Mouse (Mus musculus): ENCODE results near the gene Fbxw5. TPM values are rescaled to one million over a fixed set of nuclear protein-coding genes. Genes with fewer than 3 reads are reported as not detected.

Gene Fbxw5
- polyA plus RNA-seq, 1 experiment from 2014 or later, result 105 TPM

GRCm38 (mm10) chr2:25496462-25496861 is 4.1 kb upstream of the Fbxw5 start:
- Histone ChIP-seq H3K4me2 (replicated peaks; ENCODE audit: low read depth, low read length) (no peak overlapping the region), H3K27ac (ENCODE audit: low read length) (no peak overlapping the region), H3K36me3 (ENCODE audit: insufficient read depth, low read length) (no peaks in the 10 kb centered on the region), H3K4me1 (ENCODE audit: insufficient read depth, low read length) (peaks cover 6% of the 10 kb centered on the region), H3K4me3 (ENCODE audit: low read length) (no peak overlapping the region), H3K27me3 (ENCODE audit: insufficient read depth, low read length) (no peaks in the 10 kb centered on the region), H3K9ac (replicated peaks; ENCODE audit: low read length) (no peak overlapping the region), H3K9me3 (ENCODE audit: low read length) (no peaks in the 10 kb centered on the region)
- WGBS, result 46% methylated on average over 4 of the region's 4 CpGs
- no peak for ATAC-seq (ENCODE audit: low FRiP score, low TSS enrichment)

GRCm38 (mm10) chr2:25497846-25498575 is 2.5 kb upstream of the Fbxw5 start:
- no peaks in the 10 kb centered on the region for H3K27me3 ChIP-seq (ENCODE audit: insufficient read depth, low read length)
- H3K9ac ChIP-seq (replicated peaks; ENCODE audit: low read length), result no peak overlapping the region
- H3K4me3 ChIP-seq (ENCODE audit: low read length), result no peak overlapping the region
- H3K4me2 ChIP-seq (replicated peaks; ENCODE audit: low read depth, low read length), result no peak overlapping the region
- ATAC-seq (ENCODE audit: low FRiP score, low TSS enrichment), result no peak
- H3K36me3 ChIP-seq (ENCODE audit: insufficient read depth, low read length), result peaks cover 2% of the 10 kb centered on the region
- peaks cover 14% of the 10 kb centered on the region for H3K4me1 ChIP-seq (ENCODE audit: insufficient read depth, low read length)
- peak overlapping the region; percentile 51 for H3K27ac ChIP-seq (ENCODE audit: low read length)
- WGBS, result 44% methylated on average over 6 of the region's 6 CpGs
- H3K9me3 ChIP-seq (ENCODE audit: low read length), result no peaks in the 10 kb centered on the region

- H3K9ac ChIP-seq (replicated peaks; ENCODE audit: low read length), result no peak overlapping the region
- peak overlapping the region; percentile 51; the same call in 1 of the 2 replicates for H3K27ac ChIP-seq (ENCODE audit: low read length)
- 58% methylated on average over 15 of the region's 15 CpGs for WGBS
- ATAC-seq (ENCODE audit: low FRiP score, low TSS enrichment), result no peak
- no peaks in the 10 kb centered on the region for H3K27me3 ChIP-seq (ENCODE audit: insufficient read depth, low read length)
- H3K9me3 ChIP-seq (ENCODE audit: low read length), result no peaks in the 10 kb centered on the region
- H3K4me3 ChIP-seq (ENCODE audit: low read length), result no peak overlapping the region
- H3K4me2 ChIP-seq (replicated peaks; ENCODE audit: low read depth, low read length), result no peak overlapping the region
- peaks cover 14% of the 10 kb centered on the region for H3K4me1 ChIP-seq (ENCODE audit: insufficient read depth, low read length)
- H3K36me3 ChIP-seq (ENCODE audit: insufficient read depth, low read length), result peaks cover 10% of the 10 kb centered on the region
Observed at GRCm38 (mm10) chr2:25498622-25499478, 1.7 kb upstream of the Fbxw5 start.

- 64% methylated on average over 6 of the region's 6 CpGs for WGBS
Observed at GRCm38 (mm10) chr2:25500071-25500575, 427 bp upstream of the Fbxw5 start.

DNA sequence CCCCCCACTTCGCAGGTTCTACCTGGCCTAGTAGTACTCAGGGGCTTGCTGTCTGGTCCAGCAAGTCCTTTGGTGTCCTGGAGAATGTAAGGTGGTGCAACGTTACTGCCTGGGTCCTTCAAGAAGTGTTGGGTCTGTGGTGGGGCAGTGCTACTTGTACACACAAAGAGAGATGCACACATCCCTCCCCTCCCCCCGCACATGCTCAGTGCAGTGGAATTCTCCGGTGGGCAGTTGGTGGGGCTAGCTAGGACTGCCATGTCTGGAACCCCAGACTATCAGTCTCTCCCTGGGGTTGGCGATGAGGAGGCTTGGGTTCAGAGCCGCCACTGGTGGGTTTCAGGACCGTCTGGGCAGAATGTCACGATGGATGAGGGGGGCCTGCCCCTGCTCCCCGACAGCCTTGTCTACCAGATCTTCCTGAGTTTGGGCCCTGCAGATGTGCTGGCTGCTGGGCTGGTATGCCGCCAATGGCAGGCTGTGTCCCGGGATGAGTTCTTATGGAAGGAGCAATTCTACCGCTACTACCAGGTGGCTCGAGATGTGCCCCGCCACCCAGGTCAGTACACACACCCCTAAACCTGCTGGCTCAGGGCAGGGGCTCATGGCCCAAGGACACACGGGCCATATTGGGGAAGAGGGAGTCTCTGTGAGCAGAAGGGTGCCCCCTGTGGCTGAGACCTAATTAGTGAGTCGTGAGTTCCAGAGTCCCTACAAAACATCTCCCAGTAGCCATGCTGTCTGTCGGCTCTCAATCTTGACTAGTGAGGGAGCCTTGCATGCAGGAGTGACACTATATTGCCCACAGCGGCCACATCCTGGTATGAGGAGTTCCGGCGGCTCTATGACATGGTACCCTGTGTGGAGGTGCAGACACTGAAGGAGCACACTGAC is 1.3 kb downstream of the Fbxw5 start, which contains the start of gene C8g:
C8g (minus strand) TSS at position 127 of the 894 bp plus-strand sequence.
- Histone ChIP-seq H3K27me3 (ENCODE audit: insufficient read depth, low read length) (no peaks in the 10 kb centered on the region), H3K9me3 (ENCODE audit: low read length) (no peaks in the 10 kb centered on the region), H3K27ac (ENCODE audit: low read length) (peak within 1 kb of the TSS; percentile 86), H3K36me3 (ENCODE audit: insufficient read depth, low read length) (peaks cover 24% of the 10 kb centered on the region), H3K9ac (replicated peaks; ENCODE audit: low read length) (peak within 1 kb of the TSS; percentile 98), H3K4me1 (ENCODE audit: insufficient read depth, low read length) (peaks cover 14% of the 10 kb centered on the region), H3K4me2 (replicated peaks; ENCODE audit: low read depth, low read length) (peak within 1 kb of the TSS; percentile 94), H3K4me3 (ENCODE audit: low read length) (peak within 1 kb of the TSS; percentile 87)
- ATAC-seq (ENCODE audit: low FRiP score, low TSS enrichment), result no peak
- WGBS, result 73% methylated on average over 19 of the region's 20 CpGs

More at GRCm38 (mm10) chr2:25500071-25500575, 427 bp upstream of the Fbxw5 start:
- ATAC-seq (ENCODE audit: low FRiP score, low TSS enrichment), result peak; percentile 40
- peak overlapping the region; percentile 68 for H3K27ac ChIP-seq (ENCODE audit: low read length)
- H3K9ac ChIP-seq (replicated peaks; ENCODE audit: low read length), result peak overlapping the region; percentile 75
- H3K4me2 ChIP-seq (replicated peaks; ENCODE audit: low read depth, low read length), result peak overlapping the region; percentile 94
- H3K9me3 ChIP-seq (ENCODE audit: low read length), result no peaks in the 10 kb centered on the region
- no peaks in the 10 kb centered on the region for H3K27me3 ChIP-seq (ENCODE audit: insufficient read depth, low read length)
- peaks cover 22% of the 10 kb centered on the region for H3K36me3 ChIP-seq (ENCODE audit: insufficient read depth, low read length)
- peaks cover 14% of the 10 kb centered on the region for H3K4me1 ChIP-seq (ENCODE audit: insufficient read depth, low read length)
- H3K4me3 ChIP-seq (ENCODE audit: low read length), result peak overlapping the region; percentile 87

- H3K4me3 ChIP-seq (ENCODE audit: low read length), result no peak overlapping the region
- H3K4me1 ChIP-seq (ENCODE audit: insufficient read depth, low read length), result peaks cover 14% of the 10 kb centered on the region
- H3K27me3 ChIP-seq (ENCODE audit: insufficient read depth, low read length), result no peaks in the 10 kb centered on the region
- H3K27ac ChIP-seq (ENCODE audit: low read length), result no peak overlapping the region
- H3K36me3 ChIP-seq (ENCODE audit: insufficient read depth, low read length), result peaks cover 24% of the 10 kb centered on the region
- no peaks in the 10 kb centered on the region for H3K9me3 ChIP-seq (ENCODE audit: low read length)
- no peak overlapping the region for H3K9ac ChIP-seq (replicated peaks; ENCODE audit: low read length)
- 81% methylated on average over 3 of the region's 3 CpGs for WGBS
- H3K4me2 ChIP-seq (replicated peaks; ENCODE audit: low read depth, low read length), result no peak overlapping the region
- ATAC-seq (ENCODE audit: low FRiP score, low TSS enrichment), result no peak
Observed at GRCm38 (mm10) chr2:25502726-25503125, 2.2 kb downstream of the Fbxw5 start.

GRCm38 (mm10) chr2:25504538-25504937 is 4.0 kb downstream of the Fbxw5 start:
- Histone ChIP-seq H3K9me3 (ENCODE audit: low read length) (no peaks in the 10 kb centered on the region), H3K36me3 (ENCODE audit: insufficient read depth, low read length) (peaks cover 24% of the 10 kb centered on the region), H3K4me2 (replicated peaks; ENCODE audit: low read depth, low read length) (no peak overlapping the region), H3K27me3 (ENCODE audit: insufficient read depth, low read length) (no peaks in the 10 kb centered on the region), H3K4me3 (ENCODE audit: low read length) (no peak overlapping the region), H3K27ac (ENCODE audit: low read length) (no peak overlapping the region), H3K4me1 (ENCODE audit: insufficient read depth, low read length) (peaks cover 14% of the 10 kb centered on the region), H3K9ac (replicated peaks; ENCODE audit: low read length) (no peak overlapping the region)
- ATAC-seq (ENCODE audit: low FRiP score, low TSS enrichment), result no peak
- WGBS, result 96% methylated on average over 15 of the region's 19 CpGs

- WGBS, result 89% methylated on average over 1 of the region's 1 CpGs
- Histone ChIP-seq H3K36me3 (ENCODE audit: insufficient read depth, low read length) (peaks cover 24% of the 10 kb centered on the region), H3K4me2 (replicated peaks; ENCODE audit: low read depth, low read length) (no peak overlapping the region), H3K9me3 (ENCODE audit: low read length) (no peaks in the 10 kb centered on the region), H3K4me3 (ENCODE audit: low read length) (no peak overlapping the region), H3K27me3 (ENCODE audit: insufficient read depth, low read length) (no peaks in the 10 kb centered on the region), H3K27ac (ENCODE audit: low read length) (no peak overlapping the region), H3K9ac (replicated peaks; ENCODE audit: low read length) (no peak overlapping the region), H3K4me1 (ENCODE audit: insufficient read depth, low read length) (peaks cover 14% of the 10 kb centered on the region)
- no peak for ATAC-seq (ENCODE audit: low FRiP score, low TSS enrichment)
Observed at GRCm38 (mm10) chr2:25505000-25505399, 4.5 kb downstream of the Fbxw5 start.

GRCm38 (mm10) chr2:25505860-25506259 is 5.3 kb downstream of the Fbxw5 start:
- no peak for ATAC-seq (ENCODE audit: low FRiP score, low TSS enrichment)

More at GRCm38 (mm10) chr2:25505860-25506259, 5.3 kb downstream of the Fbxw5 start:
- no peaks in the 10 kb centered on the region for H3K27me3 ChIP-seq (ENCODE audit: insufficient read depth, low read length)
- 95% methylated on average over 4 of the region's 4 CpGs for WGBS
- H3K4me1 ChIP-seq (ENCODE audit: insufficient read depth, low read length), result peaks cover 11% of the 10 kb centered on the region
- H3K36me3 ChIP-seq (ENCODE audit: insufficient read depth, low read length), result peaks cover 24% of the 10 kb centered on the region
- H3K4me2 ChIP-seq (replicated peaks; ENCODE audit: low read depth, low read length), result no peak overlapping the region
- no peak overlapping the region for H3K27ac ChIP-seq (ENCODE audit: low read length)
- no peaks in the 10 kb centered on the region for H3K9me3 ChIP-seq (ENCODE audit: low read length)
- no peak overlapping the region for H3K9ac ChIP-seq (replicated peaks; ENCODE audit: low read length)
- no peak overlapping the region for H3K4me3 ChIP-seq (ENCODE audit: low read length)
